Mouse (Mus musculus): ENCODE measurements around the gene Pak1. TPM values are rescaled to one million over a fixed set of nuclear protein-coding genes. Genes with fewer than 3 reads are reported as not detected.

Pak1 gene
- polyA plus RNA-seq, 1 experiment from 2014 or later, result 5.7 TPM

DNA sequence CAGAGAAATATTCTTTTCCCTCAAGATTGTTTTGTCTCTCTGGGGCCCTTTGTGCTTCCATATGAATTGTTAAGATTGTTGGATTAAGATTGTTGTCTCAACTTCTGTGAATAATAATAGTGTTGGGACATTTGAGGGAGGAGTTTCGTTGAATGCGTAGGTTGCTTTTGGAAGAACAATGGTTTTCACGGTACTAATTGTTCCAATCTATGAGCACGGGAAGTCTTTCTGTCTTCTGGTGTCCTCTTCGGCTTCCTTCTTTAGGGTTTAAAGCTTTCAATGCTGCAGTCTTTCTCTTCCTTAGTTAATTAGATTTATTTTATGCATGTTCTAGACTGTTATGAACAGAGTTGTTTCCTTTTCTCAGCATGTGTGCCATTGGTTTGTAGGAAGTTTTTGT is 138.6 kb downstream of the Pak1 start:
- ATAC-seq (ENCODE audit: insufficient number of reproducible peaks, low FRiP score), result no peak
- 78% methylated on average over 5 of the region's 5 CpGs for WGBS

DNA sequence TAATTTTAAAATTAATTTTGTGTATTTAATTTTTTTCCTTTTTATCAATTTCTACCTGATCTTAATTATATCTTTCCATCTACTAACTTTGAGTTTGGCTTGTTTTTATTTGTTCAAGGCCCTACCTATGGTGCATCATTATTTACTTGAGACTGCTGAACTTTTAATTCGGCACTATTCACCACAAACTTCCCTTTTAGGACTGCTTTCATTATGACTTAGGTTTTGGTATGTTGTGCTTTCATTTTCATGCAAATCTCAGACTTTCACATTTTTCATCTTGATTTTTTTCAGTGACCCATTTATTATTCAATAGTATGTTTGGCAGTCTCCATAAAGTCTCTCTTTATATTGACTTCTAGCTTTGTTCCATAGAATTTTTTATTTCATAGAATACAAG is 156.1 kb downstream of the Pak1 start:
- Histone ChIP-seq H3K27me3 (replicated peaks) (no peaks in the 10 kb centered on the region), H3K4me2 (no peak overlapping the region), H3K9me3 (replicated peaks) (no peaks in the 10 kb centered on the region), H3K4me1 (replicated peaks) (no peaks in the 10 kb centered on the region), H3K36me3 (no peaks in the 10 kb centered on the region), H3K9ac (no peak overlapping the region), H3K4me3 (no peak overlapping the region), H3K27ac (ENCODE audit: poor library complexity, severe bottlenecking) (no peak overlapping the region)
- 71% methylated on average over 1 of the region's 1 CpGs for WGBS
- no peak for ATAC-seq (ENCODE audit: insufficient number of reproducible peaks, low FRiP score)

More for the DNA sequence above, 138.6 kb downstream of the Pak1 start:
- no peak overlapping the region for H3K9ac ChIP-seq
- H3K27ac ChIP-seq (ENCODE audit: poor library complexity, severe bottlenecking), result no peak overlapping the region
- no peak overlapping the region for H3K4me3 ChIP-seq
- H3K36me3 ChIP-seq, result no peaks in the 10 kb centered on the region
- H3K9me3 ChIP-seq (replicated peaks), result peaks cover 7% of the 10 kb centered on the region
- H3K4me2 ChIP-seq, result no peak overlapping the region
- H3K27me3 ChIP-seq (replicated peaks), result no peaks in the 10 kb centered on the region
- no peaks in the 10 kb centered on the region for H3K4me1 ChIP-seq (replicated peaks)

Other genes with a start within 250 kb of the Pak1 start
- 32.9 and 33.0 TPM in 2 replicates for gene Aamdc, start 209.0 kb upstream of the Pak1 start, polyA plus RNA-seq (2016; fragmentation: Nextera tagmentation; extraction: Ambion mirVana)
- gene Rsf1, start 208.7 kb upstream of the Pak1 start, polyA plus RNA-seq (2016; fragmentation: Nextera tagmentation; extraction: Ambion mirVana), result 15.7 and 16.4 TPM in 2 replicates
- gene Clns1a, start 91.9 kb upstream of the Pak1 start, polyA plus RNA-seq (2016; fragmentation: Nextera tagmentation; extraction: Ambion mirVana), result 103 and 106 TPM in 2 replicates
- gene Aqp11, start 50.3 kb upstream of the Pak1 start, polyA plus RNA-seq (2016; fragmentation: Nextera tagmentation; extraction: Ambion mirVana), result 2.5 TPM in 2 replicates
- gene Gdpd4, start 131.4 kb downstream of the Pak1 start, polyA plus RNA-seq (2016; fragmentation: Nextera tagmentation; extraction: Ambion mirVana), result not detected in 2 replicates